Mouse (Mus musculus) intestine, embryonic 15.5 days (tissue): Measurements from ENCODE around the gene S100a2. TPM values are rescaled to one million over a fixed set of nuclear protein-coding genes. Genes with fewer than 3 reads are reported as not detected.

Source experiments
- ATAC-seq: fragments of 200-750 bp; cut with Nextera tagmentation; 2 replicates; pipeline ENCODE4 v1.8.0; 2017; ENCODE audit warnings: moderate TSS enrichment, moderate library complexity
- H3K27ac ChIP-seq: fragments of 300-500 bp; sonication (generic); 2 replicates; pipeline ENCODE4 v1.5.1; 2015; ENCODE audit warnings: mild to moderate bottlenecking, inconsistent platforms
- H3K27me3 ChIP-seq: fragments of 300-500 bp; sonication (generic); replicated peaks from 2 replicates; pipeline ENCODE4 v1.6.1; 2015; ENCODE audit warnings: inconsistent platforms
- H3K36me3 ChIP-seq: fragments of 300-500 bp; sonication (generic); 2 replicates; pipeline ENCODE4 v1.6.1; 2015; ENCODE audit warnings: inconsistent platforms
- H3K4me1 ChIP-seq: fragments of 300-500 bp; sonication (generic); replicated peaks from 2 replicates; pipeline ENCODE4 v1.6.1; 2015; ENCODE audit warnings: inconsistent platforms
- H3K4me2 ChIP-seq: fragments of 300-500 bp; sonication (generic); replicated peaks from 2 replicates; pipeline ENCODE4 v1.6.1; 2015; ENCODE audit warnings: mild to moderate bottlenecking, inconsistent platforms
- H3K4me3 ChIP-seq: fragments of 300-500 bp; sonication (generic); replicated peaks from 2 replicates; pipeline ENCODE4 v1.5.1; 2015; ENCODE audit warnings: inconsistent platforms
- H3K9ac ChIP-seq: fragments of 300-500 bp; sonication (generic); 2 replicates; pipeline ENCODE4 v1.6.1; 2015; ENCODE audit warnings: inconsistent platforms
- H3K9me3 ChIP-seq: fragments of 300-500 bp; sonication (generic); 2 replicates; pipeline ENCODE4 v1.6.1; 2016; ENCODE audit warnings: inconsistent platforms
- WGBS: fragments of 180-500 bp; shearing (Covaris S2); methylation state at CpG from one replicate; pipeline ENCODE4 v1.1.7; 2015; 5-methylcytosine and 5-hydroxymethylcytosine counted together
- polyA plus RNA-seq: library from polyadenylated mRNA; unstranded; fragments of >200 nt; fragmentation: Nextera tagmentation; extraction: Ambion mirVana; gene quantifications from 2 replicates; pipeline ENCODE4 v1.2.1, GENCODE M21; 2015

Gene S100a2
- polyA plus RNA-seq, 1 experiment from 2014 or later: not detected

- no peak for ATAC-seq
- Histone ChIP-seq H3K4me3 (no peak overlapping the region), H3K27ac (no peak overlapping the region), H3K27me3 (no peaks in the 10 kb centered on the region), H3K4me1 (peaks cover 20% of the 10 kb centered on the region), H3K9me3 (no peaks in the 10 kb centered on the region), H3K36me3 (no peaks in the 10 kb centered on the region), H3K4me2 (no peak overlapping the region), H3K9ac (no peak overlapping the region)
- WGBS: 78% methylated on average over 3 of the region's 3 CpGs
Measured at GRCm38 (mm10) chr3:90611494-90611893, 21.4 kb downstream of the S100a2 start.

- Histone ChIP-seq H3K4me3 (no peak overlapping the region), H3K4me1 (peaks cover 20% of the 10 kb centered on the region), H3K9ac (no peak overlapping the region), H3K9me3 (no peaks in the 10 kb centered on the region), H3K27me3 (no peaks in the 10 kb centered on the region), H3K4me2 (no peak overlapping the region), H3K27ac (no peak overlapping the region), H3K36me3 (no peaks in the 10 kb centered on the region)
- ATAC-seq: no peak
- WGBS: 68% methylated on average over 4 of the region's 4 CpGs
Measured at GRCm38 (mm10) chr3:90612061-90612460, 22.0 kb downstream of the S100a2 start.

- Histone ChIP-seq H3K27ac (peak within 1 kb of the TSS; percentile 77; the same call in 1 of the 2 replicates), H3K27me3 (no peaks in the 10 kb centered on the region), H3K4me1 (peaks cover 20% of the 10 kb centered on the region), H3K36me3 (no peaks in the 10 kb centered on the region), H3K9ac (peak within 1 kb of the TSS; percentile 23), H3K4me2 (peak within 1 kb of the TSS; percentile 72), H3K9me3 (no peaks in the 10 kb centered on the region), H3K4me3 (peak within 1 kb of the TSS; percentile 38)
- 1% methylated on average over 23 of the region's 23 CpGs for WGBS
- ATAC-seq: peak; percentile 68
Measured at GRCm38 (mm10) chr3:90612728-90613291, 22.8 kb downstream of the S100a2 start, which contains the start of gene S100a6. TSS of gene S100a6 (plus strand) at chr3:90612882.

GRCm38 (mm10) chr3:90613461-90614147, 23.6 kb downstream of the S100a2 start:
- peak; percentile 6; the same call in 1 of the 2 replicates for ATAC-seq
- H3K27ac ChIP-seq: peak overlapping the region; percentile 77
- peak overlapping the region; percentile 23 for H3K9ac ChIP-seq
- WGBS: 67% methylated on average over 7 of the region's 7 CpGs
- peak overlapping the region; percentile 72 for H3K4me2 ChIP-seq
- H3K4me3 ChIP-seq: peak overlapping the region; percentile 38
- H3K36me3 ChIP-seq: no peaks in the 10 kb centered on the region
- no peaks in the 10 kb centered on the region for H3K9me3 ChIP-seq
- no peaks in the 10 kb centered on the region for H3K27me3 ChIP-seq
- H3K4me1 ChIP-seq: peaks cover 20% of the 10 kb centered on the region

GRCm38 (mm10) chr3:90614148-90614530, 24.1 kb downstream of the S100a2 start:
- H3K4me2 ChIP-seq: peak overlapping the region; percentile 72
- H3K9ac ChIP-seq: no peak overlapping the region
- peak overlapping the region; percentile 38 for H3K4me3 ChIP-seq
- no peaks in the 10 kb centered on the region for H3K27me3 ChIP-seq
- no peak for ATAC-seq
- no peaks in the 10 kb centered on the region for H3K9me3 ChIP-seq
- WGBS: 74% methylated on average over 6 of the region's 6 CpGs
- peak overlapping the region; percentile 77 for H3K27ac ChIP-seq
- no peaks in the 10 kb centered on the region for H3K36me3 ChIP-seq
- peaks cover 20% of the 10 kb centered on the region for H3K4me1 ChIP-seq

GRCm38 (mm10) chr3:90614611-90615251, 24.7 kb downstream of the S100a2 start:
- H3K36me3 ChIP-seq: no peaks in the 10 kb centered on the region
- H3K27me3 ChIP-seq: no peaks in the 10 kb centered on the region
- H3K9ac ChIP-seq: no peak overlapping the region
- H3K9me3 ChIP-seq: no peaks in the 10 kb centered on the region
- peak; percentile 79 for ATAC-seq
- H3K4me2 ChIP-seq: peak overlapping the region; percentile 72
- peak overlapping the region; percentile 77 for H3K27ac ChIP-seq
- peak overlapping the region; percentile 38; the same call in 1 of the 2 replicates for H3K4me3 ChIP-seq
- WGBS: 47% methylated on average over 11 of the region's 11 CpGs
- peaks cover 20% of the 10 kb centered on the region for H3K4me1 ChIP-seq

GRCm38 (mm10) chr3:90615415-90615814, 25.4 kb downstream of the S100a2 start:
- ATAC-seq: peak; percentile 76
- Histone ChIP-seq H3K36me3 (no peaks in the 10 kb centered on the region), H3K4me2 (peak overlapping the region; percentile 72), H3K27me3 (no peaks in the 10 kb centered on the region), H3K4me1 (peaks cover 20% of the 10 kb centered on the region), H3K4me3 (no peak overlapping the region), H3K27ac (0 out of 2 replicates have a peak overlapping the region, but pooled peaks have one; percentile 77), H3K9ac (no peak overlapping the region), H3K9me3 (no peaks in the 10 kb centered on the region)
- 10% methylated on average over 7 of the region's 7 CpGs for WGBS

- Histone ChIP-seq H3K27ac (0 out of 2 replicates have a peak overlapping the region, but pooled peaks have one; percentile 9), H3K4me1 (peaks cover 20% of the 10 kb centered on the region), H3K9me3 (no peaks in the 10 kb centered on the region), H3K4me3 (no peak overlapping the region), H3K4me2 (peak overlapping the region; percentile 72), H3K27me3 (no peaks in the 10 kb centered on the region), H3K9ac (no peak overlapping the region), H3K36me3 (no peaks in the 10 kb centered on the region)
- no peak for ATAC-seq
- 77% methylated on average over 1 of the region's 1 CpGs for WGBS
Measured at GRCm38 (mm10) chr3:90615911-90616310, 25.9 kb downstream of the S100a2 start.

- 17% methylated on average over 1 of the region's 1 CpGs for WGBS
- H3K36me3 ChIP-seq: no peaks in the 10 kb centered on the region
- no peak overlapping the region for H3K27ac ChIP-seq
- H3K27me3 ChIP-seq: no peaks in the 10 kb centered on the region
- no peak overlapping the region for H3K9ac ChIP-seq
- no peak overlapping the region for H3K4me3 ChIP-seq
- H3K4me1 ChIP-seq: peaks cover 20% of the 10 kb centered on the region
- no peaks in the 10 kb centered on the region for H3K9me3 ChIP-seq
- no peak for ATAC-seq
- no peak overlapping the region for H3K4me2 ChIP-seq
Measured at GRCm38 (mm10) chr3:90617586-90617985, 27.5 kb downstream of the S100a2 start.

- ATAC-seq: no peak
- 54% methylated on average over 7 of the region's 7 CpGs for WGBS
- Histone ChIP-seq H3K4me1 (peaks cover 19% of the 10 kb centered on the region), H3K4me3 (no peak overlapping the region), H3K9me3 (no peaks in the 10 kb centered on the region), H3K4me2 (no peak overlapping the region), H3K27ac (no peak overlapping the region), H3K36me3 (no peaks in the 10 kb centered on the region), H3K27me3 (no peaks in the 10 kb centered on the region), H3K9ac (no peak overlapping the region)
Measured at GRCm38 (mm10) chr3:90621552-90621951, 31.5 kb downstream of the S100a2 start.

GRCm38 (mm10) chr3:90623435-90624071, 33.5 kb downstream of the S100a2 start:
- Histone ChIP-seq H3K4me1 (peaks cover 19% of the 10 kb centered on the region), H3K27me3 (no peaks in the 10 kb centered on the region), H3K9me3 (no peaks in the 10 kb centered on the region), H3K36me3 (no peaks in the 10 kb centered on the region), H3K4me2 (no peak overlapping the region), H3K4me3 (no peak overlapping the region), H3K27ac (0 out of 2 replicates have a peak overlapping the region, but pooled peaks have one; percentile 27), H3K9ac (no peak overlapping the region)
- peak; percentile 29; the same call in 1 of the 2 replicates for ATAC-seq
- 14% methylated on average over 2 of the region's 2 CpGs for WGBS

GRCm38 (mm10) chr3:90625496-90625895, 35.4 kb downstream of the S100a2 start:
- 87% methylated on average over 5 of the region's 5 CpGs for WGBS
- Histone ChIP-seq H3K36me3 (no peaks in the 10 kb centered on the region), H3K27me3 (no peaks in the 10 kb centered on the region), H3K9ac (no peak overlapping the region), H3K4me1 (peaks cover 19% of the 10 kb centered on the region), H3K9me3 (no peaks in the 10 kb centered on the region), H3K27ac (peak overlapping the region; percentile 88), H3K4me3 (no peak overlapping the region), H3K4me2 (no peak overlapping the region; the same call in 1 of the 2 replicates)
- ATAC-seq: no peak
